Mouse (Mus musculus) cerebellum, adult 9-11 months (tissue): ENCODE data around the gene Gm5415.
"Not testable (repeated sequence)": the region's sequence is repeated elsewhere in the genome, so short reads cannot be mapped to it uniquely, and the experiment has no call there.

Source experiments
- DNase-seq: peaks from one replicate; pipeline ENCODE4 v3.0.0; 2022

The Gm5415 gene

GRCm38 (mm10) chr1:32547194-32547593 is at the start of gene Gm5415:
Gene Gm5415 (minus strand): TSS chr1:32547294.
- DNase-seq: not testable (repeated sequence)

GRCm38 (mm10) chr1:32568901-32569300 is 21.8 kb upstream of the Gm5415 start:
- DNase-seq: no peak

GRCm38 (mm10) chr1:32553925-32554324 is 6.8 kb upstream of the Gm5415 start:
- no peak for DNase-seq

GRCm38 (mm10) chr1:32553459-32553858 is 6.4 kb upstream of the Gm5415 start:
- DNase-seq: no peak

- no peak for DNase-seq
Measured at GRCm38 (mm10) chr1:32503381-32503780, 43.7 kb downstream of the Gm5415 start.
